Mouse (Mus musculus) heart, embryonic 12.5 days (tissue): ENCODE results near the gene Gm28043. TPM values are rescaled to one million over a fixed set of nuclear protein-coding genes. Genes with fewer than 3 reads are reported as not detected.

Experiments
- ATAC-seq: fragments of 200-750 bp; cut with Nextera tagmentation; 2 replicates; pipeline ENCODE4 v1.8.0; 2017; ENCODE audit warnings: moderate TSS enrichment, moderate library complexity; ENCODE audit not compliant: insufficient number of reproducible peaks, low FRiP score
- H3K27ac ChIP-seq: fragments of 300-500 bp; sonication (generic); 2 replicates; pipeline ENCODE4 v1.5.1; 2016; ENCODE audit warnings: mild to moderate bottlenecking, moderate library complexity; ENCODE audit not compliant: poor library complexity, severe bottlenecking
- H3K27me3 ChIP-seq: fragments of 300-500 bp; sonication (generic); replicated peaks from 2 replicates; pipeline ENCODE4 v1.6.1; 2016; ENCODE audit warnings: mild to moderate bottlenecking, moderate library complexity
- H3K36me3 ChIP-seq: fragments of 300-500 bp; sonication (generic); 2 replicates; pipeline ENCODE4 v1.6.1; 2016; ENCODE audit warnings: mild to moderate bottlenecking, moderate library complexity
- H3K4me1 ChIP-seq: fragments of 300-500 bp; sonication (generic); replicated peaks from 2 replicates; pipeline ENCODE4 v1.6.1; 2016; ENCODE audit warnings: mild to moderate bottlenecking
- H3K4me2 ChIP-seq: fragments of 300-500 bp; sonication (generic); 2 replicates; pipeline ENCODE4 v1.6.1; 2016; ENCODE audit warnings: mild to moderate bottlenecking, moderate library complexity
- H3K4me3 ChIP-seq: fragments of 300-500 bp; sonication (generic); 2 replicates; pipeline ENCODE4 v1.5.1; 2016; ENCODE audit warnings: mild to moderate bottlenecking
- H3K9ac ChIP-seq: fragments of 300-500 bp; sonication (generic); 2 replicates; pipeline ENCODE4 v1.6.1; 2016; ENCODE audit warnings: mild to moderate bottlenecking, moderate library complexity
- H3K9me3 ChIP-seq: fragments of 300-500 bp; sonication (generic); replicated peaks from 2 replicates; pipeline ENCODE4 v1.6.1; 2016; ENCODE audit warnings: mild to moderate bottlenecking, moderate library complexity
- WGBS: fragments of 180-500 bp; shearing (Covaris S2); methylation state at CpG from one replicate; pipeline ENCODE4 v1.1.7; 2016; 5-methylcytosine and 5-hydroxymethylcytosine counted together
- polyA plus RNA-seq: library from polyadenylated mRNA; unstranded; fragments of >200 nt; fragmentation: Nextera tagmentation; extraction: Ambion mirVana; gene quantifications from 2 replicates; pipeline ENCODE4 v1.2.1, GENCODE M21; 2016

Gene Gm28043
- polyA plus RNA-seq, 1 experiment from 2014 or later, result 2.1 TPM

- ATAC-seq, result peak; percentile 63
- under 1% methylated on average over 40 of the region's 41 CpGs for WGBS
- H3K4me2 ChIP-seq, result peak overlapping the region; percentile 79
- H3K9me3 ChIP-seq, result no peaks in the 10 kb centered on the region
- H3K27ac ChIP-seq, result peak overlapping the region; percentile 94
- peak overlapping the region; percentile 87 for H3K4me3 ChIP-seq
- no peaks in the 10 kb centered on the region for H3K27me3 ChIP-seq
- H3K9ac ChIP-seq, result peak overlapping the region; percentile 96
- H3K36me3 ChIP-seq, result peaks cover 27% of the 10 kb centered on the region
- peaks cover 16% of the 10 kb centered on the region; the same call in 1 of the 2 replicates for H3K4me1 ChIP-seq
These were observed 46.2 kb downstream of the Gm28043 start for GRCm38 (mm10) chr17:29660762-29661391.

- no peak overlapping the region for H3K9ac ChIP-seq
- WGBS, result 93% methylated on average over 6 of the region's 6 CpGs
- ATAC-seq, result no peak
- H3K4me1 ChIP-seq, result peaks cover 16% of the 10 kb centered on the region; the same call in 1 of the 2 replicates
- no peaks in the 10 kb centered on the region for H3K27me3 ChIP-seq
- no peak overlapping the region for H3K27ac ChIP-seq
- no peak overlapping the region for H3K4me3 ChIP-seq
- peaks cover 38% of the 10 kb centered on the region for H3K36me3 ChIP-seq
- no peak overlapping the region for H3K4me2 ChIP-seq
- no peaks in the 10 kb centered on the region for H3K9me3 ChIP-seq
These were observed 47.5 kb downstream of the Gm28043 start for GRCm38 (mm10) chr17:29662145-29662544.

- no peak for ATAC-seq
- 80% methylated on average over 10 of the region's 10 CpGs for WGBS
- Histone ChIP-seq H3K9ac (no peak overlapping the region; the same call in 1 of the 2 replicates), H3K4me1 (peaks cover 9% of the 10 kb centered on the region), H3K27me3 (no peaks in the 10 kb centered on the region), H3K4me2 (no peak overlapping the region), H3K36me3 (peaks cover 68% of the 10 kb centered on the region), H3K27ac (no peak overlapping the region), H3K4me3 (no peak overlapping the region), H3K9me3 (no peaks in the 10 kb centered on the region)
These were observed 53.6 kb downstream of the Gm28043 start for GRCm38 (mm10) chr17:29668051-29668986.

- 87% methylated on average over 4 of the region's 4 CpGs for WGBS
- no peaks in the 10 kb centered on the region for H3K9me3 ChIP-seq
- peaks cover 9% of the 10 kb centered on the region for H3K4me1 ChIP-seq
- ATAC-seq, result no peak
- no peak overlapping the region for H3K4me2 ChIP-seq
- no peak overlapping the region for H3K4me3 ChIP-seq
- no peak overlapping the region for H3K27ac ChIP-seq
- H3K9ac ChIP-seq, result no peak overlapping the region
- peaks cover 66% of the 10 kb centered on the region for H3K36me3 ChIP-seq
- no peaks in the 10 kb centered on the region for H3K27me3 ChIP-seq
These were observed 54.4 kb downstream of the Gm28043 start for GRCm38 (mm10) chr17:29669030-29669429.

GRCm38 (mm10) chr17:29669936-29670335 is 55.3 kb downstream of the Gm28043 start:
- H3K4me1 ChIP-seq, result peaks cover 9% of the 10 kb centered on the region
- no peak overlapping the region for H3K9ac ChIP-seq
- no peaks in the 10 kb centered on the region for H3K27me3 ChIP-seq
- peak; percentile 72; the same call in 1 of the 2 replicates for ATAC-seq
- no peak overlapping the region for H3K27ac ChIP-seq
- no peak overlapping the region for H3K4me3 ChIP-seq
- H3K36me3 ChIP-seq, result peaks cover 67% of the 10 kb centered on the region
- H3K9me3 ChIP-seq, result no peaks in the 10 kb centered on the region
- H3K4me2 ChIP-seq, result no peak overlapping the region

GRCm38 (mm10) chr17:29671021-29671420 is 56.3 kb downstream of the Gm28043 start:
- ATAC-seq, result no peak
- Histone ChIP-seq H3K4me1 (peaks cover 9% of the 10 kb centered on the region), H3K27me3 (no peaks in the 10 kb centered on the region), H3K9ac (no peak overlapping the region), H3K4me3 (no peak overlapping the region), H3K9me3 (no peaks in the 10 kb centered on the region), H3K4me2 (no peak overlapping the region), H3K27ac (no peak overlapping the region), H3K36me3 (peaks cover 70% of the 10 kb centered on the region)
- 93% methylated on average over 2 of the region's 2 CpGs for WGBS

GRCm38 (mm10) chr17:29673325-29673724 is 58.6 kb downstream of the Gm28043 start:
- Histone ChIP-seq H3K36me3 (peaks cover 74% of the 10 kb centered on the region), H3K9ac (no peak overlapping the region)
- 94% methylated on average over 4 of the region's 4 CpGs for WGBS

GRCm38 (mm10) chr17:29678526-29678925 is 63.9 kb downstream of the Gm28043 start:
- Histone ChIP-seq H3K9ac (no peak overlapping the region), H3K9me3 (no peaks in the 10 kb centered on the region), H3K4me1 (peaks cover 14% of the 10 kb centered on the region), H3K27me3 (no peaks in the 10 kb centered on the region), H3K27ac (no peak overlapping the region), H3K4me2 (no peak overlapping the region), H3K36me3 (peaks cover 93% of the 10 kb centered on the region), H3K4me3 (no peak overlapping the region)
- 84% methylated on average over 8 of the region's 8 CpGs for WGBS
- no peak for ATAC-seq

More at GRCm38 (mm10) chr17:29673325-29673724, 58.6 kb downstream of the Gm28043 start:
- Histone ChIP-seq H3K4me2 (no peak overlapping the region), H3K9me3 (no peaks in the 10 kb centered on the region), H3K4me1 (peaks cover 6% of the 10 kb centered on the region), H3K4me3 (no peak overlapping the region), H3K27ac (no peak overlapping the region), H3K27me3 (no peaks in the 10 kb centered on the region)
- ATAC-seq, result no peak

- Histone ChIP-seq H3K4me2 (no peak overlapping the region), H3K4me3 (no peak overlapping the region), H3K27ac (no peak overlapping the region), H3K36me3 (peaks cover 95% of the 10 kb centered on the region), H3K9me3 (no peaks in the 10 kb centered on the region), H3K9ac (no peak overlapping the region), H3K27me3 (no peaks in the 10 kb centered on the region), H3K4me1 (peaks cover 18% of the 10 kb centered on the region)
- 78% methylated on average over 6 of the region's 6 CpGs for WGBS
- no peak for ATAC-seq
These were observed 64.5 kb downstream of the Gm28043 start for GRCm38 (mm10) chr17:29679038-29679767.

- no peak overlapping the region for H3K4me2 ChIP-seq
- no peaks in the 10 kb centered on the region for H3K27me3 ChIP-seq
- 71% methylated on average over 2 of the region's 2 CpGs for WGBS
- H3K9me3 ChIP-seq, result no peaks in the 10 kb centered on the region
- H3K4me3 ChIP-seq, result no peak overlapping the region
- H3K27ac ChIP-seq, result no peak overlapping the region
- H3K9ac ChIP-seq, result no peak overlapping the region
- peaks cover 24% of the 10 kb centered on the region for H3K4me1 ChIP-seq
- ATAC-seq, result no peak
- H3K36me3 ChIP-seq, result peaks cover 95% of the 10 kb centered on the region
These were observed 65.5 kb downstream of the Gm28043 start for GRCm38 (mm10) chr17:29680174-29680573.

GRCm38 (mm10) chr17:29680921-29681320 is 66.2 kb downstream of the Gm28043 start:
- no peak overlapping the region for H3K27ac ChIP-seq
- peaks cover 26% of the 10 kb centered on the region for H3K4me1 ChIP-seq
- H3K9ac ChIP-seq, result no peak overlapping the region
- no peaks in the 10 kb centered on the region for H3K9me3 ChIP-seq
- no peak overlapping the region for H3K4me2 ChIP-seq
- WGBS, result 53% methylated on average over 2 of the region's 2 CpGs
- H3K36me3 ChIP-seq, result peaks cover 95% of the 10 kb centered on the region
- no peak for ATAC-seq
- no peaks in the 10 kb centered on the region for H3K27me3 ChIP-seq
- no peak overlapping the region for H3K4me3 ChIP-seq
